Mouse (Mus musculus): ENCODE measurements around the gene Gbp8. TPM values are rescaled to one million over a fixed set of nuclear protein-coding genes. Genes with fewer than 3 reads are reported as not detected.
"Not testable (repeated sequence)": the region's sequence is repeated elsewhere in the genome, so short reads cannot be mapped to it uniquely, and the experiment has no call there.

Gene Gbp8
- polyA plus RNA-seq, 2 experiments = 1.6 to 2.0 TPM

- H3K4me1 ChIP-seq (replicated peaks; ENCODE audit: control insufficient read depth in 2 of 2, insufficient read depth in 2 of 2, low read length in 1 of 2) = peaks cover 0 to under 1% of the 10 kb centered on the region in 2 experiments; a peak in 1 of 4 replicates
- no peaks in the 10 kb centered on the region for H3K27me3 ChIP-seq (ENCODE audit: control insufficient read depth, insufficient read depth, low read length)
- no peak overlapping the region for H3K27ac ChIP-seq
- TF ChIP-seq CTCF (IDR thresholded peaks at IDR 0.05; ENCODE audit: low read depth) (no peak), EP300 (IDR thresholded peaks at IDR 0.05; ENCODE audit: low read depth) (no peak)
- ATAC-seq (ENCODE audit: insufficient read depth) (no peak), DNase-seq (ENCODE audit: low read depth in 3 of 3, low spot score in 3 of 3) (no peak)
- H3K4me2 ChIP-seq (ENCODE audit: low read depth) = no peak overlapping the region
- no peak overlapping the region for H3K9ac ChIP-seq (replicated peaks)
- H3K9me3 ChIP-seq (ENCODE audit: control insufficient read depth, low read length) = no peaks in the 10 kb centered on the region
- no peak overlapping the region for H3K4me3 ChIP-seq (ENCODE audit: insufficient read depth in 1 of 2, low read depth in 2 of 2, low read length in 2 of 2)
- 14% methylated on average over 2 of the region's 2 CpGs for WGBS (ENCODE audit: insufficient replicate concordance)
- no peaks in the 10 kb centered on the region for H3K36me3 ChIP-seq (replicated peaks; ENCODE audit: control insufficient read depth, insufficient read depth, low read depth)
Measured at GRCm38 (mm10) chr5:105115740-105116139, 23.6 kb downstream of the Gbp8 start.

DNA sequence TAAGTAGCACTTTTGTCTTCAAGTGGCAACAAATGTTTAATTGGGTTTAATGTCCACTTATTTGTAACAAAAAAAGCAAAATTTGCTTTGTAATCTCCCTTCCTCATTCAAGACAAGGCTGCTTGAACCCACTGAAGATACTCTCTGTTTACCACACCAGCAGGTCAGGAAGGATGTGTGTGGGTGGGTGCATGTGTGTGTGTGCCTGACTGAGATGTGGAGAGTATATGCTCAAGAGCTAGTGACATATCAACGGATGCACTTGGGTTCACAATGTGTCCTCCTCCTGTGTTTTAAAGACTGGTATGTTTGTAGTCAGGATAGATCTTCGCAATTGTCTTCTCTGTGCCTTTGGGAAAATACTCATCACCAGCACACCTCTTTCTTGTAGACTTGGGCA is 24.6 kb downstream of the Gbp8 start:
- WGBS (ENCODE audit: insufficient replicate concordance) = 58% methylated on average over 2 of the region's 2 CpGs
- no peak for DNase-seq (ENCODE audit: low read depth in 3 of 3, low spot score in 3 of 3)
- ATAC-seq (ENCODE audit: insufficient read depth) = no peak

GRCm38 (mm10) chr5:105113656-105114055 is 25.7 kb downstream of the Gbp8 start:
- Histone ChIP-seq H3K9me3 (ENCODE audit: control insufficient read depth, low read length) (no peaks in the 10 kb centered on the region), H3K36me3 (replicated peaks; ENCODE audit: control insufficient read depth, insufficient read depth, low read depth) (no peaks in the 10 kb centered on the region), H3K4me3 (ENCODE audit: insufficient read depth in 1 of 2, low read depth in 2 of 2, low read length in 2 of 2) (no peak overlapping the region), H3K4me1 (replicated peaks; ENCODE audit: control insufficient read depth in 2 of 2, insufficient read depth in 2 of 2, low read length in 1 of 2) (peaks cover 0 to 3% of the 10 kb centered on the region in 2 experiments; a peak in 1 of 4 replicates), H3K27ac (no peak overlapping the region), H3K27me3 (ENCODE audit: control insufficient read depth, insufficient read depth, low read length) (no peaks in the 10 kb centered on the region), H3K4me2 (ENCODE audit: low read depth) (no peak overlapping the region), H3K9ac (replicated peaks) (no peak overlapping the region)
- ATAC-seq (ENCODE audit: insufficient read depth) = no peak
- TF ChIP-seq CTCF (IDR thresholded peaks at IDR 0.05; ENCODE audit: low read depth) = no peak
- no peak for TF ChIP-seq EP300 (IDR thresholded peaks at IDR 0.05; ENCODE audit: low read depth)
- 74% methylated on average over 5 of the region's 5 CpGs for WGBS (ENCODE audit: insufficient replicate concordance)
- DNase-seq (ENCODE audit: low read depth in 3 of 3, low spot score in 3 of 3) = no peak

More for the DNA sequence above, 24.6 kb downstream of the Gbp8 start:
- H3K4me3 ChIP-seq (ENCODE audit: insufficient read depth in 1 of 2, low read depth in 2 of 2, low read length in 2 of 2) = no peak overlapping the region
- no peak overlapping the region for H3K27ac ChIP-seq
- no peak overlapping the region for H3K9ac ChIP-seq (replicated peaks)
- no peaks in the 10 kb centered on the region for H3K27me3 ChIP-seq (ENCODE audit: control insufficient read depth, insufficient read depth, low read length)
- no peaks in the 10 kb centered on the region for H3K36me3 ChIP-seq (replicated peaks; ENCODE audit: control insufficient read depth, insufficient read depth, low read depth)
- H3K4me1 ChIP-seq (replicated peaks; ENCODE audit: control insufficient read depth in 2 of 2, insufficient read depth in 2 of 2, low read length in 1 of 2) = peaks cover 0 to 2% of the 10 kb centered on the region in 2 experiments; a peak in 1 of 4 replicates
- TF ChIP-seq EP300 (IDR thresholded peaks at IDR 0.05; ENCODE audit: low read depth) = no peak
- TF ChIP-seq CTCF (IDR thresholded peaks at IDR 0.05; ENCODE audit: low read depth) = no peak
- H3K4me2 ChIP-seq (ENCODE audit: low read depth) = no peak overlapping the region
- H3K9me3 ChIP-seq (ENCODE audit: control insufficient read depth, low read length) = no peaks in the 10 kb centered on the region

- not testable (repeated sequence) for H3K4me2 ChIP-seq (ENCODE audit: low read depth)
Measured at GRCm38 (mm10) chr5:105110271-105110852, 29.0 kb downstream of the Gbp8 start.

GRCm38 (mm10) chr5:105109775-105110174 is 29.6 kb downstream of the Gbp8 start:
- H3K4me1 ChIP-seq (replicated peaks; ENCODE audit: control insufficient read depth in 2 of 2, insufficient read depth in 2 of 2, low read length in 1 of 2); ATAC-seq (ENCODE audit: insufficient read depth); DNase-seq (ENCODE audit: low read depth in 3 of 3, low spot score in 3 of 3); H3K27ac ChIP-seq; H3K9ac ChIP-seq (replicated peaks); H3K9me3 ChIP-seq (ENCODE audit: control insufficient read depth, low read length); H3K4me3 ChIP-seq (ENCODE audit: insufficient read depth in 1 of 2, low read depth in 2 of 2, low read length in 2 of 2); H3K36me3 ChIP-seq (replicated peaks; ENCODE audit: control insufficient read depth, insufficient read depth, low read depth); H3K27me3 ChIP-seq (ENCODE audit: control insufficient read depth, insufficient read depth, low read length): not testable (repeated sequence)
- WGBS (ENCODE audit: insufficient replicate concordance) = 21% methylated on average over 1 of the region's 1 CpGs
- H3K4me2 ChIP-seq (ENCODE audit: low read depth) = peak overlapping the region; percentile 15; the same call in 1 of the 2 replicates

More at GRCm38 (mm10) chr5:105110271-105110852, 29.0 kb downstream of the Gbp8 start:
- H3K9me3 ChIP-seq (ENCODE audit: control insufficient read depth, low read length); DNase-seq (ENCODE audit: low read depth in 3 of 3, low spot score in 3 of 3); H3K27me3 ChIP-seq (ENCODE audit: control insufficient read depth, insufficient read depth, low read length); H3K4me1 ChIP-seq (replicated peaks; ENCODE audit: control insufficient read depth in 2 of 2, insufficient read depth in 2 of 2, low read length in 1 of 2); H3K9ac ChIP-seq (replicated peaks); H3K36me3 ChIP-seq (replicated peaks; ENCODE audit: control insufficient read depth, insufficient read depth, low read depth); H3K27ac ChIP-seq; H3K4me3 ChIP-seq (ENCODE audit: insufficient read depth in 1 of 2, low read depth in 2 of 2, low read length in 2 of 2): not testable (repeated sequence)
- peak; percentile 48; the same call in 1 of the 2 replicates for ATAC-seq (ENCODE audit: insufficient read depth)
- under 1% methylated on average over 4 of the region's 4 CpGs for WGBS (ENCODE audit: insufficient replicate concordance)

GRCm38 (mm10) chr5:105105689-105106088 is 33.7 kb downstream of the Gbp8 start:
- not testable (repeated sequence) for H3K9me3 ChIP-seq (ENCODE audit: control insufficient read depth, low read length); H3K36me3 ChIP-seq (replicated peaks; ENCODE audit: control insufficient read depth, insufficient read depth, low read depth); H3K4me2 ChIP-seq (ENCODE audit: low read depth); H3K27ac ChIP-seq; H3K4me1 ChIP-seq (replicated peaks; ENCODE audit: control insufficient read depth in 2 of 2, insufficient read depth in 2 of 2, low read length in 1 of 2); H3K4me3 ChIP-seq (ENCODE audit: insufficient read depth in 1 of 2, low read depth in 2 of 2, low read length in 2 of 2); H3K27me3 ChIP-seq (ENCODE audit: control insufficient read depth, insufficient read depth, low read length); DNase-seq (ENCODE audit: low read depth in 3 of 3, low spot score in 3 of 3); H3K9ac ChIP-seq (replicated peaks); ATAC-seq (ENCODE audit: insufficient read depth)
- 9% methylated on average over 2 of the region's 2 CpGs for WGBS (ENCODE audit: insufficient replicate concordance)
